Mouse (Mus musculus): ENCODE measurements around the gene Agk.

The Agk gene

DNA sequence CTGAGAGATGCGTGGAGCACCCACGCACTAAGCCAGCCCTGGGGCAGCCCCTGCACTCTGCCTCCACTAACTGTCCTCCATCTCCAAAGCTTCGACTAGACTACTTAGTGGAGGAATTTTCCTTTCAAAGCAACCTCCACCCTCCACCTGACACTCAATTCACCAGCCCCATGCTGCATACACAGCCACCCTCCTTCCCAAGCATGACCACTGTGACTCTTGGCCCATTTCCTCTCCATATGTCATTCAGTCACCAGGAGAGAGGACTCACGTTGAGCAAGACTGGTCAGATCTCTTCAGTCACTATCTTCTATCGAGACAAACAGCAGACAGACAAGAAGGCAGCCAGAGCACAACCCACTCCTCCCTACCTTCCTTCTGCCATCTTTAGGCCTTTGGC, 88.1 kb downstream of the Agk start:
- no peak for DNase-seq (ENCODE audit: low spot score)

DNA sequence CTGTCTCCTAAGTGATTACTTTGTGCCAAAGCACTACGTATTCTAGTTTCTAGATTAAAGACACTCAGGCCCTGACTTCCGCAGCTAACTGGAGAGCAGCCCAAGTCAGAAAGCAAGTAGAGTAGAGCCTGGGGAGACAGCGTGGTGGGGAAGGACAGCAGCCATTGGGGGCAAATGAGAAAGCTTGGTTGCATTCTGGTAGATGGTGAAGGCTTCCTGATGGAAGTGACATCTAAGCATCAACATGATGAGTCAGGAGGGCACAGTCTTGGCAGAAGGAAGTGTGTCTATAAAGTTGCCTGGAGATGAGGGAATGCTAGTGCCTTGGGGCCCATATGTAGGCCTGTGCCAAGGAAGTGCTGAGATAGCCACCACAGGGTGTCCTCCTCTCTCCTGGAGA, 88.6 kb downstream of the Agk start:
- no peak for DNase-seq (ENCODE audit: low spot score)

DNA sequence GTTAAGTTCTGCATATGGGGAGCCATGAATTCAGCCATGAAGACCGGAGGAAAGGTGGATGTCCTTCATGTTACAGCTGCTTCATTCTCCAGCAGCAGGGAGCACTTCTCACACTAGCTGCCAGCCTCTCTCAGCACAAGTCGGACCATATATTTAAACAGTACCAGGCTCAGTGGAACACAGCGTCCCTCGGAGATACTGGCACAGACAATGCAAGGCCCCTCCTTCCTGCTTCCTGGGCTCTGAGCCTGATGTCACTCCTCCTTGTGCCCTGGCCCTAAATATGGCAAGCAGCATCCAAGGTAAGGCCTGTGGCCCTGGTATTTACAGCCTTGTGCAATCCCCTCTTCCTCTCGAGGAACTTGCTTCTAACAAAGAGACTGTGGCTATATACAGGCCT, 90.8 kb downstream of the Agk start:
- DNase-seq (ENCODE audit: low spot score): no peak

DNA sequence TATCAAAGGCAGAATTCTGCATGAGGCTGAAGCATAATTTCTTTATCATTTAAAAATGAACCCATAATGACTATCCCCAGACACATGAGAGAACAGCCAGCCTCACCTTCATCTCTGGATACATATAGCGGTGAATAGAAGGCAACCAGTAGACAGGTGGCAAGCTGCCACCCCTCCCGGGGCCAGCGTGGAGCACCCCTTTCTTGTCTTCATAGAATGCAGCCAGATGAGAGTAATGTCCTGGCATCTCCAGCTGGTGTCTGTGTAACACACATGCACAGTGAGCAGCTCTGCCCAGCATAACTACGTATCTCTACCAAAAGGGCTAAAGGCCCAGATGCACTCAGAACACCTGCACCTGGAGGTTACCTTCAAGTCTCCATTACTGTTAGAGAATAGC, 93.4 kb downstream of the Agk start:
- no peak for DNase-seq (ENCODE audit: low spot score)

DNA sequence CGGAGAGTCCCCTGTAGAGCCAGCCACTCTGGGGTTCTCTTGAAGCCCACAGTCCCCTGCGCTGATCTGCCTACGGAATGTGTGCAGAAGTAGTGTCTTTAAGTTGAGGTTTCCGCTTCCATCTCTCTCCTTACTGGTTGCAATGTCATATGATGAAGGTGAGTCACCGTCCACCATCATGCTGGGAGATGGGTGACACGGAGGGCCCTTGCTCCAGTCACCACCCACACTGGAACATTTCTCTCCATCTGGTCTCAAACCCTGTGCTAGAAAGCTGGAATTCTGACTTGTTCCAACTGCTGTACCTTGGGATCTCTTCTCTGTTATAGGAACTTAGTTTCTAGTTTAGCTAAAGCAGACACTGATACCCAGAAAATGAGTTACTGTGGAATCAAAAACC, 96.1 kb downstream of the Agk start:
- DNase-seq (ENCODE audit: low spot score): no peak

DNA sequence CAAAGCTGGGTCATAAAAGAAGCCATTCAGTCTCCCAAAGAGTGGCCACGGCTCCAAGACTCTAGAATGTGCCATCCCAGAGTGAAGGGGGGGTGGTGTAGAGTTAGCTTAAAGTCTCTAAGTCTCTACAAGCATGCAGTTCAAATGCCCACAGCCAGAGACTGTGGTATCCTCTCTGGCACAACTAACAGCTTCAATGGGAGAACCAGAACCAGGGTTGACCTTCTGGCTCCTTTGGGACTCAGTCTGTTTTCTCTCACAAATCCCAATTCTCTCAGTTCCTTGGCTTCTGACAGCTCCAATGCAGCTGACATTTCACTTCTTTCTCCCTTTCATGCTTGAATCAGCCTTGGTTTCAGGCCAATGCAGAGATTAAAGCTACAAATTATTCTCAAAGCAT, 98.0 kb downstream of the Agk start:
- no peak for DNase-seq (ENCODE audit: low spot score)

DNA sequence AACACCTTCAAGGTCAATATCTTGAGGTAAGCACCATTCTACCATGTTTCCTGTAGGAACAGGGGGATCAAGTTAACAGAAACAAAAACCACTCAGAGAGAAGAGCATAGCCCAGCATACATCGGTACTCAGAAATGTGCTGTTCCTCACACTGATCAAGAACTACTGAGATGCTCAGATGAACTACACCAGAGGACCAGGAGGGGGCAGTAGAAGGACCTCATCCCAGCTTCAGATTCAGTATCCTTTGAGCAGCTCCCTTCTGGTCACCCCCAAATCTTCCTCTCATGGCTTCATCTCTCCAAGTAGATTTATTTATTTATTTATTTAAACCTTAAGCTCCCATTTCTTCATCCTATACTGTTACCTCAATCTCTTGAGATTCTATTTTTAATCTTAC, 98.8 kb downstream of the Agk start:
- DNase-seq (ENCODE audit: low spot score): peak; percentile 29

DNA sequence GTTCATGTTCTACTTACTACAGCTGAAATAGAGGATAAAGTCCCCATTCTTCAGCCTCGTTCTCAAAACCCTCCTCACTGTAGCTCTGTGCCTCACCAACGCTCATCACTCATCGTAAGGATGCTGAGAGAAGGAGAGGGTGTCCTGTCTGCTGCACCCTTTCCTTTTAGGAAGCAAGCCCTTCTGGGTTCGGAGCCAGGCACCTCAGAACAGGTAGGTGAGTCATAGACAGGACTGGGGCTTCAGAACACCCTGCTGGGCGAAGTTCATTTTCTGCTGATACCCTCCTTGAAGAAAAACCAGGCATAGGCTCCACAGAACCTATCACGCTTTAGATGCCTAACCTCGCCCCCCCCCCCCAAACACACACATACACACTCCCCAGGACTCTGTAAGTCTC, 102.5 kb downstream of the Agk start:
- DNase-seq (ENCODE audit: low spot score): no peak

DNA sequence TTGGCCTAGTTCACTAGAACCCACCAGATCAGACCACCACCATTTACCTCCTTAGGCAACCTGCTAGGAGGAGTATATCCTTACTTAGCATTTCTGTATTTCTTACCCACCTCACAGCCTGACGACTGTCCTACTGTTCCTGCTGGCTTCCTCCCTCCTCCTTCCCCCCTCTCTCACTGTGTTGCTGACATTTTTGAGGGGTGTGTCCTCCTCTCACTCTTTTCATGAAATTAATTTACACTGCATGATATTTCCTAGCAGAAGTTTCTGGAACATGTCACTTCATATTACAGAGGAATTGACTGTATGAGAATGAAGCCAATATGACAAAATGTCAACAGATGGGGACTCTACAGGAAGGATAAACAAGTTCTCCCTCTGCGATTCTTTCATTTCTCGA, 103.7 kb downstream of the Agk start:
- DNase-seq (ENCODE audit: low spot score): no peak

DNA sequence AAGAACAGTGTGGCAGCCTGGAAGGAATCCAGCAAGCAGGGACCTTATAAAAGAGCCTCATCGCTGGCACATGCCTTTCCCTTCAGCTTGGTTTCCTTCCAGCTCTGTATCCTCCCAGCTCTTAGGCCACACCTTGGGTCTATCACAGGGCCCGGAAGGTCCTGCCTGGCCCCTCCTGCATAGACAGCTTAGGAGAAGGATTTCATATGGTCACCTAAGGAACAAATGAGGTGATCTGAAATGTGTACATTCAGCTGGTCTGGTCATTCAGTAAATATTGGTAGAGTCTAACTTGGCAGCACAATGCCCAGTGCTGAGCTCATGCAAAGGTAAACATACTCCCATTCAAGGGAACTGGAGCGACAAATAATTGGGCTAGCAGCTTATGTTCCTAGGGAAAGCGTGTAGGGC, 104.6 kb downstream of the Agk start:
- DNase-seq (ENCODE audit: low spot score): no peak

DNA sequence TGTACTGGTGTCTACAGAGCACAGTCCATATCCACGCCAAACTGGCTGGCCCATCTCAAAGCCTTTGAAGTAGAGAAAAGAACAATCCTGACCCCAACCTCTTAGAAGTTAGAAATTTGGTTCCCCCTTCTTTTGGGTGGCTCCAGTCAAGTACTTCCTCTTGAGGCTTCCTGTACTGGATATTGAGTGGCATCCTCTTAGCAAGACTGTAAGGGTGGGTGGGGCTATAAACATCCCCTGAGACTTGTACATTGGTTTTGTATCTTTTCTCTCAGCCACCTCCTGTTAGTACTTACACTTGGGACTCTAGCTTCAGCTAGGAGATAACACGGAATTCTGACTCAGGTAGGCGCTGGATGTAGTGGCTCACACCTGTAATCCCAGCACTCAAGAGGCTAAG, 105.3 kb downstream of the Agk start:
- no peak for DNase-seq (ENCODE audit: low spot score)

DNA sequence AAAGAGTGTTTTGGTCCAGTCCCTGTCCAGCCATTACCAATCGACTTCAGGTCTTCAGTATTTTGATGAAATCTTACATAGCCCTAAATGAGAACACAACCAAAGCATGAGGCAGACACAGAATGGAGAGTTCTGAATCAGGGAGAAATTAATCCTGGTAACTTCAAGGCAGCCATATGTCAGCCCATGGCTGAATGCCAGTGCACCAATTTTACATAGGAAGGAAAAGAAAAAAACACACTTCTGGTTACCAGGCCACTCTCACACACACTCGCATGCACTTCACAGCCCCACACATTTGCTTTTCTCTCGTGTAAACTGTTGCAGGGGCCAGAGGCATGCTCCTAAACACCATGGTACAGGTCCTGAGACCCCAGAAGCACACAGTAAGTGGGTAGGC, 105.9 kb downstream of the Agk start:
- DNase-seq (ENCODE audit: low spot score): no peak

DNA sequence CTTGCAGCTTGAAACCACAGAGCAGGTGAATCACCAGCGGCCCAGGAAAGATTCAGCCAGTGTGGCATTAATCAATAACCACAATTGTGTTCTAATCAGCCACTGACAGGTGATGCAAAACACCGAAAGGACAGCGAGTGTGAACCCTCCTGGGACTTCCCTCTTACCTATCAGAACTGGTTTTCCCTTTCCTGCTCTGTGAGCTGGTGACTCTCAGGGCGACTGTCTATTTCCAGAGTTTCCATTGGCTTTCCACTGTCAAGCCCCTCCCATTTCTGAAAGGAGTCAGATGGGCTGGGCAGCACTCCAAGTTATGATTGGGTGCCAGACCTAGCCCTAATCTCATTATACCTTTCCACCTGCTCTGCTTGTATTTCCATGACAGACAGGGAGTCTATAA, 106.4 kb downstream of the Agk start:
- no peak for DNase-seq (ENCODE audit: low spot score)

DNA sequence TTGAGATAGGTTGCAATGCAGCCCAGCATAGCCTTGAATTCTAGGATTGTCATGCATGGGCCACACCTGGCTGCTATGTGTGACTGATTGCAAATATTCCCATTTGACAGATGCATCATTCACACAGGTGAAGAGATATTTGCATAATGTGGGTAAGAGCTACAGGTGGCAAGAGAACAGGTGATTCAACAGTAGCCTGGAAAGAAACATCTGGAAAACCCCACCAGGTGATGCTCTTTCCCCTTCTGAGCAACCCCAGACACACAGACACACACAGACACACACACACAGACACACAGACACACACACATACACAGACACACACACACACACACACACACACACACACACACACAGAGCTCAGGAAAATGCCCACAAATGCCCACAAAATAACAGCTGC, 106.8 kb downstream of the Agk start:
- DNase-seq (ENCODE audit: low spot score): no peak

DNA sequence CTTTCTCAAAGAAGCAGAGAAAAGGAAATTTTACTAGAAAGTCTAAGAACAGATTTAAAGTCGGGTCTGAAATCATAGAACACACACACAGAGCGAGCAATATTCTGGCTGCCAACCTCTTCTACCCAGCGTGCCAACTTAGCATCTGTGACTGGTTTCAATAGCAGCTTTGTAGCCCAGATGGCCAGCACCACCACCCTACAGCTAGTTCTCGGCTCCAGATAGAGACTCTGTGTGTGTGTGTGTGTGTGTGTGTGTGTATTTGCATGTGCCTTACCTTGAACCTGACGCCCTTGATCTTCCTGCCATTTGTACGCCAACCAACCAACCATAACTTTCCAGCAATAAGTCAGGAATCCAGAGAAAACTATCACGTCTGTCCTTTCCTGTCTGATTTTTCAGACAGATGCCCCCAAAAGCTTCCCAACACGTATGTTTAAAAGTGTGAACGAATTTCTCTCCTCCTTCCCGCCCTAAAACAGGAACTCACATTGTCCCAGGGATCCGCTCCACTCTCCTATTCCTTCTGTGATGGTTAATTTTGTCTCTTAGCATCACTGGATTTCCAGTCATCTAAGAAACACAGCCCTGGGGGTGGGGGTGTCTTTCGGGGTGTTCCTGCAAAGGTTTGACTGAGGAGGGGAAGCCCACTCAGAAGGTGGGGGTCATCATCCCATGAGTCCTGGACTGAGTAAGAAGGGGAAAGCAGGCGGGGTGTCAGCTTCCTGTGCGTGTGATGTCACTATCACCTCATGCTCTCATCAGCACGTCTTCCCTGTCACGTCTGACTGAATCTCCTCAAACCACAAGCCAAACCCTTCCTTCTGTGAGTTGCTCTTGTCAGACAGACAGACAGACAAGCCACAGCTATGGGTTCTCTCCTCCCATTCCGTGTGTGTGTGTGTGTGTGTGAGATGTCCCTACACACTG, 107.6 kb downstream of the Agk start:
- DNase-seq (ENCODE audit: low spot score): no peak

DNA sequence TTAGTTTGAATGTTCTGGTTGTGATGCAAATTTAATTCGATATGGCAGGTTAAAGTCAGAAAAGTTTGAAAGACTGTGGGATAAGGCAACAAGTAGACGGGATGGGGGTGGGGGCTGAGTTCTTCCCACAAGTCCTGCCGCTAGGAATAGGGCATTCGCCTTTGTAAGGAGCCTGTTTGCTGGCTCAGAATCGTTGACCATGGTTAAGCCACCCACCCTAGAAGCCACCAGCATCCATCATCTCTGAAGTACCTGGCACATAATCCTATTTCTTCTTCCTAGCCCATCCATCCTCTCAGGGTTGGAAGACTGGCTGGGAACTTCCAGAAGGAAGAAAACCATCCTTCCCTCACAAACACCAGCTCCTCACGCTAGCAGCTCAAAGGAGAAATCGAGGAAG, 109.7 kb downstream of the Agk start:
- DNase-seq (ENCODE audit: low spot score): no peak

DNA sequence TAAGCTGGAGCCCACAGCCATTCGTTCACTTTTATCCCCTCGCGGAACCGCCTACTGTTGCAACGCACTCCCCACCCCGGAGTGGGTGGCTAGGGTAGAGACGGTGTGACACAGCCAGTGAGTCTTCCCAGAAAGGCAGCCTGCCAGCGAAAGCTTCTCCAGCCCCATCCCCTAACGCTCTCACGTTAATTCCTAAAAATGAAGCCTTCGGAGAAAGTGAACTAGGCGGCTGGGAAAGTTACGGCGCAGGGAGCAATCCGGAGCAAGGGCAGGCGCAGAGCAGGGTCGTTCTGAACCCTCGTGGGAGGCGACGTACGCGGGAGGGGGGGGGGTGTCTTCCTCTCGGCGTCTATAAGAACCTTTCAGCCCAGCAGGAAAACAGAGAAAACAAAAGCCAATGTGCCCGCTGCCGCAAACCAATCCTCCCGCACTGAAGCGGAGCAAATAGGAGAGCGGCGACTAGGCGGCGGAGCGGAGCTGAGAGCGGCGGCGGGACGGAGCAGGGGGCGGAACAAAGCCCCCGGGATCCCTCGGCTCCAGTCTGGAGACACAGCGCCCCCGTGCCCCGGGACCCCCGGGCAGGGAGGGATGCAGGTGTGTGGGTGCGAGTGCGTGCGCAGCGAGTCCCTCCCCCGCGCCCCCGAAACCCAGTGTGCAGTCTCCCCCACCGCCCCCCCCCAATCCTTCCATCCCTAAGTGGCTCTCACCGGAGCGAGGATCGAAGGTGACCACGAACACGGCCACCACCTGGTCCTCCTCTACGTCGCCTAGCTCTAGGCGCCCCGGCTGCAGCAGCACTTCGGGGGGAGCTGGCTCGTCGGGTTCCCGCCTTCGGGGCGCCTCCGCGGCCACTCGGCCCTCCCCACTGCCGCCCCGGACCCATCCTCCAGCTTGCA, 110.4 kb downstream of the Agk start:
- no peak for DNase-seq (ENCODE audit: low spot score)

DNA sequence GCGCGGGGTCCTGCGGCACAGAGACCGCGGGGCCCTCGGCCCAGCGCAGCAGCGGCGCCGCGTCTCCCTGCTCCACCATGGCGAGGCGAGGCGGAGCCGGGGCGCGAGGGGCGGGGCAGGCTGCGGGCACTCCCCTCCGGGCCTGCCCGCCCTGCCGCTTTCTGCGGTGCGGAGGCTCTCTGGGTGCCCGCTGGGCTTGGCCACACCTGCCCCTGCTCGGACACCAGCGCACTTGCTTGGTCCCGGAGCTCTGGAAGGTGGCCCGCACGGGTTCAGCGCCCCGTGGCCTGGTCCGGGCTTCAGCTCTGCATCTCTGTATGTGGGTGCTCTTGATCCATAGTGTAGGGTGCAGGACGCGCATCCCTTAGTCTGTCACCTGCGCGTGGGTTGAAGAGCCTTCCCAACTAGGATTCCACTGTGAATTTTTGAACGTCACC, 111.1 kb downstream of the Agk start, which contains the start of gene E330009J07Rik:
TSS of gene E330009J07Rik (minus strand) at position 89 of the 437 bp plus-strand sequence.
- DNase-seq (ENCODE audit: low spot score): peak; percentile 40

DNA sequence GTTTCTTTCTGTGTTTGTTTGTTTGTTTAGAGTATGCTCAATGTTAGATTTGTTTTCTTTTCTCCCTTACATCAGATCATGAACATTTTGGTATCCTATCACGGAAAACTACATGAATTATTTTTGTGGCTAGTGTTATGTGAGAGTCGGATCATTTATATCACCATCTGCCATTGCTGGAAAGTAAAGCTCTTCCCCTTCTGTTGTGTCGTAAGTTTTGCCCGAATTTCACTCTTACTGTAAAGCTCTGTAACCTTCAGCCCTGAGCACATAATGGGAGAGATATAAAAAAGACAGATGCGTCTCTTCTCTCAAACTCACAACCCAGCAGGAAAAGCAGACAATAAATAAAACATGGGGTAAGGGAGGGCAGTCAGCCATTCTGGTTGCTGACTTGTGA, 114.0 kb downstream of the Agk start, which contains the start of gene Wee2:
TSS of gene Wee2 (plus strand) at position 153 of the 400 bp plus-strand sequence.
- DNase-seq (ENCODE audit: low spot score): no peak

DNA sequence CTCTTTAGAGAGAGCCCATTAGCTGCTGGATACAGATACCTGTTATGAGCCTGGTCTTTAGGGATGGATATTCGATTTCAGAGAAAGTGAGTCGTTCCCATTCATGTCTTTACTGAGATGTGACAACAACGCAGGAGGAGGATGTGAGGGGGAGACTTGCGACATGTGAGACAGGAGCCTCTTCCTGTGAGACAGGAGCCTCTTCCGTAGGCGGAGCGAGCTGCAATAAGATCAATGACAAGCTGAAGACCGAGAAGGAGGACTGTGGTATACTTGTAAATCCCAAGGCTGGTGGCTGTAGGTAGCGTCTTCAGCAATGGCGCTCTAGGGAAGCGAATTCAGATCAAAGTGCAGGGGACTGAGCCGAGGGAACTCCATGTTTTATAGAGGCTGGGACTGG, 114.8 kb downstream of the Agk start:
- DNase-seq (ENCODE audit: low spot score): no peak

DNA sequence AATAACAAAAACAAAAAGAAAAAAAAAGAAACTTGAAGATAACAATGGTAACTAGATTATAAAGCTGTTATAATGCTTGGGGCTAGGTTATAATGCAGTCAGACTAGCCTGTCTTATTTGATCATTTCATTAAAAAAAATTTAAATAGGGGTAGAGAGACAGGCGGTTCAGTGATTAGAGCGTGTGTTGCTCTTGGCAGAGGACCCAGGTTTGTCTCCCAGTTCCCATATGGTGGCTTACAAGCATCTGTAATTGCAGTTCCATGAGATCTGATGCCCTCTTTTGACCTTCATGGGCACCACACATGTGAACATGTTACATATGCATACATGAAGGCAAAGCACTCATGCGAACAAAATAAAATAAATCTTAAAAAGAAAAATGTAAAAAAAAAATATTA, 116.3 kb downstream of the Agk start:
- no peak for DNase-seq (ENCODE audit: low spot score)

DNA sequence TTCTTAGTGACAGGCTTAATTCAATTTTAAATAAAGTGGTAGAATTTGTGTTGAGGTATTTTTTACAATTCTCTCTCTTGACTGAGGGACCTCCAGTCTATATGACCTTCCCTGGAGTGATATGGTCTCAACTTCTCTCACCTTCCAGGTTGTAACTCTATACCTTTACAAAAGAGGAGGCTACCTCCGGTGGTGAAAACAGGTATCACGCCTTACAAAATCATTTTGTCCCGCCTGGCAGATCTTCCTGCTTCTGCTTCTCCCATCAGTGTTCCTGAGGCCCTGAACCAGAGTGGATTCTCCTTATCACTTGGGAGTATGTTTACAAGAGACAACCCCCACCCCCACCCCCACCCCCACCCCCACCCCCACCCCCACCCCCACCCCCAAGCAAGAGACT, 116.8 kb downstream of the Agk start:
- DNase-seq (ENCODE audit: low spot score): no peak
